Mouse (Mus musculus) limb, embryonic 11.5 days (tissue): Measurements from ENCODE around the gene Tmem97. TPM values are rescaled to one million over a fixed set of nuclear protein-coding genes. Genes with fewer than 3 reads are reported as not detected.
A peak's percentile ranks its signal among the peaks of the same experiment; 100 is the strongest.

Experiments
- ATAC-seq: fragments of 200-750 bp; cut with Nextera tagmentation; 2 replicates; pipeline ENCODE4 v1.8.0; 2017; ENCODE audit warnings: low read depth; ENCODE audit not compliant: insufficient number of reproducible peaks, low FRiP score, low TSS enrichment
- DNase-seq: peaks from one replicate; pipeline ENCODE4 v3.0.0-alpha.2; 2015; ENCODE audit warnings: low spot score
- H3K27ac ChIP-seq: fragments of 300-500 bp; sonication (generic); replicated peaks from 2 replicates; pipeline ENCODE4 v1.5.1; 2014; ENCODE audit warnings: low read depth, mild to moderate bottlenecking, low read length
- H3K27me3 ChIP-seq: fragments of 300-500 bp; sonication (generic); 2 replicates; pipeline ENCODE4 v1.6.1; 2014; ENCODE audit warnings: mild to moderate bottlenecking, low read length, mixed read lengths; ENCODE audit not compliant: control insufficient read depth, insufficient read depth
- H3K36me3 ChIP-seq: fragments of 300-500 bp; sonication (generic); 2 replicates; pipeline ENCODE4 v1.6.1; 2014; ENCODE audit warnings: mild to moderate bottlenecking, low read length, moderate library complexity, mixed read lengths; ENCODE audit not compliant: control insufficient read depth, insufficient read depth
- H3K4me1 ChIP-seq: fragments of 300-500 bp; sonication (generic); 2 replicates; pipeline ENCODE4 v1.6.1; 2014; ENCODE audit warnings: low read length, mixed read lengths; ENCODE audit not compliant: control insufficient read depth, insufficient read depth
- H3K4me2 ChIP-seq: fragments of 300-500 bp; sonication (generic); 2 replicates; pipeline ENCODE4 v1.6.1; 2014; ENCODE audit warnings: low read depth, mild to moderate bottlenecking, moderate library complexity; ENCODE audit not compliant: severe bottlenecking
- H3K4me3 ChIP-seq: fragments of 300-500 bp; sonication (generic); 2 replicates; pipeline ENCODE4 v1.5.1; 2014; ENCODE audit warnings: low read depth, low read length
- H3K9ac ChIP-seq: fragments of 300-500 bp; sonication (generic); 2 replicates; pipeline ENCODE4 v1.6.1; 2014; ENCODE audit warnings: mild to moderate bottlenecking, low read length
- H3K9me3 ChIP-seq: fragments of 300-500 bp; sonication (generic); 2 replicates; pipeline ENCODE4 v1.6.1; 2016; ENCODE audit warnings: low read length; ENCODE audit not compliant: control insufficient read depth
- WGBS: fragments of 180-500 bp; shearing (Covaris S2); extraction: QIAGEN DNeasy Blood & Tissue Kit; methylation state at CpG from one replicate; pipeline ENCODE4 v1.1.7; 2014; 5-methylcytosine and 5-hydroxymethylcytosine counted together
- polyA plus RNA-seq: library from polyadenylated mRNA; unstranded; fragments of >200 nt; fragmentation: Nextera tagmentation; extraction: Ambion mirVana; gene quantifications from 2 replicates; pipeline ENCODE4 v1.2.1, GENCODE M21; 2014

Gene Tmem97
- polyA plus RNA-seq, 1 experiment from 2014 or later: 83.8 TPM

GRCm38 (mm10) chr11:78515549-78516325 lies 34.8 kb downstream of the Tmem97 start:
- ATAC-seq: no peak
- no peak overlapping the region for H3K4me3 ChIP-seq
- 61% methylated on average over 2 of the region's 2 CpGs for WGBS
- H3K27ac ChIP-seq: no peak overlapping the region
- H3K9ac ChIP-seq: no peak overlapping the region
- H3K4me2 ChIP-seq: no peak overlapping the region
- H3K4me1 ChIP-seq: peaks cover 7% of the 10 kb centered on the region
- peaks cover 34% of the 10 kb centered on the region for H3K36me3 ChIP-seq
- DNase-seq: peak; percentile 40
- no peaks in the 10 kb centered on the region for H3K27me3 ChIP-seq
- no peaks in the 10 kb centered on the region for H3K9me3 ChIP-seq

- ATAC-seq (no peak), DNase-seq (no peak)
- H3K4me3 ChIP-seq: peak overlapping the region; percentile 94; the same call in 1 of the 2 replicates
- H3K27ac ChIP-seq: no peak overlapping the region
- WGBS: 78% methylated on average over 3 of the region's 3 CpGs
- H3K4me1 ChIP-seq: peaks cover 7% of the 10 kb centered on the region
- H3K36me3 ChIP-seq: peaks cover 29% of the 10 kb centered on the region
- H3K9ac ChIP-seq: no peak overlapping the region
- H3K4me2 ChIP-seq: peak overlapping the region; percentile 88
- no peaks in the 10 kb centered on the region for H3K27me3 ChIP-seq
- no peaks in the 10 kb centered on the region for H3K9me3 ChIP-seq
Measured at GRCm38 (mm10) chr11:78513106-78513790, 37.3 kb downstream of the Tmem97 start.

- Histone ChIP-seq H3K4me2 (peak within 1 kb of the TSS; percentile 88), H3K4me3 (peak within 1 kb of the TSS; percentile 94), H3K9me3 (no peaks in the 10 kb centered on the region), H3K9ac (peak within 1 kb of the TSS; percentile 98), H3K36me3 (peaks cover 30% of the 10 kb centered on the region), H3K27me3 (no peaks in the 10 kb centered on the region), H3K4me1 (peaks cover 7% of the 10 kb centered on the region), H3K27ac (peak within 1 kb of the TSS; percentile 56)
- WGBS: under 1% methylated on average over 67 of the region's 67 CpGs
- DNase-seq (peak; percentile 93), ATAC-seq (peak; percentile 94)
Measured at GRCm38 (mm10) chr11:78512025-78512957, 38.3 kb downstream of the Tmem97 start, which contains the start of the genes Tmem199 and Poldip2. Tmem199 (minus strand) TSS chr11:78512172. Poldip2 (plus strand) TSS chr11:78512193.

- no peaks in the 10 kb centered on the region for H3K27me3 ChIP-seq
- WGBS: 84% methylated on average over 5 of the region's 5 CpGs
- no peak overlapping the region for H3K9ac ChIP-seq
- DNase-seq: no peak
- H3K4me3 ChIP-seq: no peak overlapping the region
- H3K4me1 ChIP-seq: peaks cover 7% of the 10 kb centered on the region
- H3K36me3 ChIP-seq: peaks cover 13% of the 10 kb centered on the region
- H3K9me3 ChIP-seq: no peaks in the 10 kb centered on the region
- no peak overlapping the region for H3K4me2 ChIP-seq
- no peak overlapping the region for H3K27ac ChIP-seq
- ATAC-seq: no peak
Measured at GRCm38 (mm10) chr11:78509148-78509547, 41.4 kb downstream of the Tmem97 start.

- Histone ChIP-seq H3K4me3 (no peak overlapping the region), H3K9ac (no peak overlapping the region), H3K4me1 (no peaks in the 10 kb centered on the region), H3K27me3 (no peaks in the 10 kb centered on the region), H3K4me2 (no peak overlapping the region), H3K9me3 (no peaks in the 10 kb centered on the region), H3K27ac (no peak overlapping the region), H3K36me3 (peaks cover 11% of the 10 kb centered on the region)
- 80% methylated on average over 3 of the region's 3 CpGs for WGBS
- ATAC-seq: no peak
- DNase-seq: no peak
Measured at GRCm38 (mm10) chr11:78505430-78505829, 45.1 kb downstream of the Tmem97 start.

GRCm38 (mm10) chr11:78502909-78503650 lies 47.5 kb downstream of the Tmem97 start, which contains the start of gene Sebox:
Sebox (plus strand) TSS chr11:78503447.
- Histone ChIP-seq H3K9me3 (no peaks in the 10 kb centered on the region), H3K36me3 (peaks cover 7% of the 10 kb centered on the region; the same call in 1 of the 2 replicates), H3K4me3 (no peak within 1 kb of the TSS), H3K27ac (no peak within 1 kb of the TSS), H3K9ac (no peak within 1 kb of the TSS), H3K27me3 (0 out of 2 replicates have a peak, but pooled peaks cover 3% of the 10 kb centered on the region), H3K4me1 (no peaks in the 10 kb centered on the region), H3K4me2 (no peak within 1 kb of the TSS)
- ATAC-seq (no peak), DNase-seq (no peak)
- 68% methylated on average over 7 of the region's 7 CpGs for WGBS

- Histone ChIP-seq H3K4me3 (no peak overlapping the region), H3K4me1 (0 out of 2 replicates have a peak, but pooled peaks cover 4% of the 10 kb centered on the region), H3K27ac (no peak overlapping the region), H3K9ac (no peak overlapping the region), H3K4me2 (no peak overlapping the region), H3K27me3 (peaks cover 8% of the 10 kb centered on the region), H3K36me3 (peaks cover under 1% of the 10 kb centered on the region; the same call in 1 of the 2 replicates), H3K9me3 (no peaks in the 10 kb centered on the region)
- no peak for ATAC-seq
- DNase-seq: no peak
- 78% methylated on average over 20 of the region's 20 CpGs for WGBS
Measured at GRCm38 (mm10) chr11:78501529-78501928, 49.0 kb downstream of the Tmem97 start.
